Mouse (Mus musculus) hindbrain, embryonic 12.5 days (tissue): ENCODE results near the gene Sox15. TPM values are rescaled to one million over a fixed set of nuclear protein-coding genes. Genes with fewer than 3 reads are reported as not detected.

Source experiments
- ATAC-seq: fragments of 200-750 bp; cut with Nextera tagmentation; 2 replicates; pipeline ENCODE4 v1.8.0; 2017; ENCODE audit warnings: moderate TSS enrichment; ENCODE audit not compliant: low FRiP score
- H3K27ac ChIP-seq: fragments of 300-500 bp; sonication (generic); 2 replicates; pipeline ENCODE4 v1.5.1; 2016; ENCODE audit warnings: mild to moderate bottlenecking
- H3K27me3 ChIP-seq: fragments of 300-500 bp; sonication (generic); 2 replicates; pipeline ENCODE4 v1.6.1; 2016; ENCODE audit warnings: mild to moderate bottlenecking
- H3K36me3 ChIP-seq: fragments of 300-500 bp; sonication (generic); 2 replicates; pipeline ENCODE4 v1.6.1; 2016; ENCODE audit warnings: mild to moderate bottlenecking
- H3K4me1 ChIP-seq: fragments of 300-500 bp; sonication (generic); 2 replicates; pipeline ENCODE4 v1.6.1; 2016
- H3K4me2 ChIP-seq: fragments of 300-500 bp; sonication (generic); replicated peaks from 2 replicates; pipeline ENCODE4 v1.6.1; 2016; ENCODE audit warnings: mild to moderate bottlenecking
- H3K4me3 ChIP-seq: fragments of 300-500 bp; sonication (generic); 2 replicates; pipeline ENCODE4 v1.5.1; 2016; ENCODE audit warnings: mild to moderate bottlenecking
- H3K9ac ChIP-seq: fragments of 300-500 bp; sonication (generic); 2 replicates; pipeline ENCODE4 v1.6.1; 2016; ENCODE audit warnings: mild to moderate bottlenecking, moderate library complexity
- H3K9me3 ChIP-seq: fragments of 300-500 bp; sonication (generic); replicated peaks from 2 replicates; pipeline ENCODE4 v1.6.1; 2016; ENCODE audit warnings: mild to moderate bottlenecking
- whole genome bisulfite sequencing: fragments of 180-500 bp; shearing (Covaris S2); methylation state at CpG from one replicate; pipeline ENCODE4 v1.1.7; 2016; 5-methylcytosine and 5-hydroxymethylcytosine counted together
- polyA plus RNA-seq: library from polyadenylated mRNA; unstranded; fragments of >200 nt; fragmentation: Nextera tagmentation; extraction: Ambion mirVana; gene quantifications from 2 replicates; pipeline ENCODE4 v1.2.1, GENCODE M21; 2016

The Sox15 gene
- polyA plus RNA-seq, 1 experiment from 2014 or later: 0.26 TPM

DNA sequence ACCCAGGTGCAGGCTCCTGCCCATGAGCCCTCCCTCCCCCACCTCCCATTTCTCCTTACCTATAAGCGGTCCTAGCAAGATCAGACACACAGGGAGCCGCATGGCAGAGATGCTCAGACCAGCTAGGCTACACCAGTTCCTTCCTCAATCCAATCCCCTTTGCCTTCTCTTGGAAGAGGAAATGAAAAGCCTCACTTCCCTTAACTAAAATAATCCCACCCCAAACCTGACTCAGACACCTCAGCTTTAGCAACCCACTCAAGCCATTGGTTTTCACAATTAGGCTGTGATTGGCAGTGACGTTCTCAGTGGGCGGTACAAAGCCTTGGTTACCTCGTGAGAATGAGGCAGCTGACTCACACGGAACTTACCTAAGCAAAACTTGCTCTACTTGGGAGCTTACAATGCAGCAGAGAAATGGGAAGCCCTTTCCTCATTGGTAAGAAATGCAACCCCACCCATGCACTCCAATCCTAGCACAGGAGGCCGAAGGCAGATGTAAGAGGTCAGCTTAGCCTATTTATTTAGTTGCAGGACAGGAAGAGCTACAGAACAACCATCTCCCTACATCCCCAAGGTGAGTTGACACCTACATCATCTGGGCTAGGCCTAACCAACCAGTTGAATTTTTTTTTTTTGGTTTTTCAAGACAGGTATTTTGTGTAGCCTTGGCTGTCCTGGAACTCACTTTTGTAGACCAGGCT lies 11.0 kb downstream of the Sox15 start, which contains the start of gene Cd68:
Gene Cd68, minus strand, starts transcription at position 193 of the 704 bp plus-strand sequence.
- H3K9ac ChIP-seq: no peak within 1 kb of the TSS
- no peaks in the 10 kb centered on the region for H3K27me3 ChIP-seq
- no peak for ATAC-seq
- H3K36me3 ChIP-seq: peaks cover 70% of the 10 kb centered on the region
- H3K4me1 ChIP-seq: peaks cover 35% of the 10 kb centered on the region
- no peak within 1 kb of the TSS for H3K4me2 ChIP-seq
- WGBS: 28% methylated on average over 7 of the region's 7 CpGs
- H3K9me3 ChIP-seq: no peaks in the 10 kb centered on the region
- H3K4me3 ChIP-seq: no peak within 1 kb of the TSS
- peak within 1 kb of the TSS; percentile 37; the same call in 1 of the 2 replicates for H3K27ac ChIP-seq

DNA sequence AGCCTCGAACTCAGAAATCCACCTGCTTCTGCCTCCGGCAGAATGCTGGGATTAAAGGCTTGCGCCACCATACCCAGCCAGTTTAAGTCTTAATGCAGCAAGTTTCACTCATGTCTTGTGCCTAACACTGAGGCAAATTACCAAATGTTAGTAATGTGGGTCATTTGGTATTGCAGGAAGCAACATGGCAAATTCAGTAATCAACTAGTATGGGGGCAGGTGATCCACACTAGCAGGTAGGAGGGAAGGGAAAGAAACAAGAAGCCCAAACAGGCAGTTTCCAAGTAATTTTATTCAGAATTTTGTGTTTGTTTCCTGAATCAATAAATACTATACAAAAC lies 11.5 kb downstream of the Sox15 start:
- Histone ChIP-seq H3K4me1 (peaks cover 29% of the 10 kb centered on the region), H3K27ac (no peak overlapping the region), H3K9ac (no peak overlapping the region), H3K9me3 (no peaks in the 10 kb centered on the region), H3K36me3 (peaks cover 70% of the 10 kb centered on the region), H3K4me2 (no peak overlapping the region), H3K4me3 (no peak overlapping the region), H3K27me3 (no peaks in the 10 kb centered on the region)
- no peak for ATAC-seq
- WGBS: 89% methylated on average over 3 of the region's 3 CpGs

DNA sequence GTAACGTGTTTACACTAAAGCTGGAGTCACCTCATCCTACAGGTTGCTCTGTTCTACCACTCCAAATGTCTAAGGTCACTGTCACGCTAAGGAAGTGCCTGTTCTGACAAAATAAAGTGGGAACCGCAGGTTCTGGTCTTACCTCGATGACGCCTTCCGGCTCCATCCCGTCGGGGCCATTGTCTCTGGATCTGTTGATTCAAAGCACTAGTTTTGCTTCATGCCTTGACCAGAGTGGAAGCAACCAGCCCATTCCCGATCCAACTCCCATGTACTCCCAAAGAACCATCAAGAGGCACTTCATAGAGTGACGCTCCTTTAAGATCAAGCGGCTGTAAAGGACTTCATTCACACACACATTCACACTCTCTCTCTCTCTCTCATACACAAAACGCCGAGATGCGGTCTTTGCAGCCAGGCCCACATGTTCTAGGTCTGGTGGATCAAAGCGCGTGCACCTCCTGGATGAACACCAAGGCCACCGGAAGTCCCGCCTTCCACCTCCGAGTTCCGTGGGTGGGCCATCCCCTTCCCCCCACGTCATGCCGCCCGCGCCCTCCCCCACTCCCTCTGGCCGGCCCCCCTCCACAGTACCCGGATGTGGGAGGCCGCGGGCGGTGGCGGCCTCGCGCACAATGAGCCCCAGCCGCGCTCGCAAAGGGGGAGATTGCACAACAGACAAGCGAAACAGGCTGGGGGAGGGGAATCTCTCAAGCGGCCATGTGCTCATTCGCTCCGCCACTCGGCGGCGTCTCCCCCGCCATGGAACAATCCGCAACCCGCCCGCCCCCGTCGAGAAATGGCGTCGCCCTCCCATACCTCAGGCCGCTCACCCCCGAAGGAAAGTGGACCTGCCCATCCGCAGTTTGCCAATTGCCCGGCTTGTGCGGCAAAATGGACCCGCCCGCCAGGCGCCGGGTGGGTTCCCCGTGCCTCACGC lies 15.9 kb downstream of the Sox15 start:
- Histone ChIP-seq H3K4me2 (peak overlapping the region; percentile 97), H3K36me3 (peaks cover 74% of the 10 kb centered on the region), H3K27ac (peak overlapping the region; percentile 96), H3K9ac (peak overlapping the region; percentile 99), H3K4me3 (peak overlapping the region; percentile 89), H3K4me1 (peaks cover 30% of the 10 kb centered on the region), H3K9me3 (no peaks in the 10 kb centered on the region), H3K27me3 (no peaks in the 10 kb centered on the region)
- peak; percentile 64 for ATAC-seq
- 1% methylated on average over 58 of the region's 61 CpGs for WGBS

DNA sequence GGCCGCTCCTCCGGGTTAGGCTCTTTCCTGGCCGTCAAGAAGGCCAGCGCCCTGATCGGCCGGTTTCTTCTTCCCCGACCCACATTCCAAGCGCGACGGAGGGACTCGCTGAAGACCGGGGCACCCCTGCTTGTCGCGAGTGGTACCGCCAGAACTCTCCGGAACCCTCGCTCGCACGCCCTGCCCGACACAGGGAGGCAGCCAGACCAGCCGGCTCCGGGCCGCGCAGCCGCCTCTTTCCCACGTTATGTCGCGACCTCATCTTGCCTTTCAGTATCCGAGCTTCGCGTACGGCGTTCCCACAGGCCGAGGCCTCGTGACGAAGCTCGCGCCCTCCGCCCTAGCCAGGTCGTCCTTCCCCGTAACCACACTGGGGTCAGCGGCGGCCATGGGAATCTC lies 16.6 kb downstream of the Sox15 start:
- Histone ChIP-seq H3K9ac (peak overlapping the region; percentile 99), H3K27ac (peak overlapping the region; percentile 96), H3K4me2 (peak overlapping the region; percentile 97), H3K4me3 (peak overlapping the region; percentile 89), H3K27me3 (no peaks in the 10 kb centered on the region), H3K36me3 (peaks cover 74% of the 10 kb centered on the region), H3K9me3 (no peaks in the 10 kb centered on the region), H3K4me1 (peaks cover 30% of the 10 kb centered on the region)
- WGBS: under 1% methylated on average over 43 of the region's 43 CpGs
- peak; percentile 30; the same call in 1 of the 2 replicates for ATAC-seq

DNA sequence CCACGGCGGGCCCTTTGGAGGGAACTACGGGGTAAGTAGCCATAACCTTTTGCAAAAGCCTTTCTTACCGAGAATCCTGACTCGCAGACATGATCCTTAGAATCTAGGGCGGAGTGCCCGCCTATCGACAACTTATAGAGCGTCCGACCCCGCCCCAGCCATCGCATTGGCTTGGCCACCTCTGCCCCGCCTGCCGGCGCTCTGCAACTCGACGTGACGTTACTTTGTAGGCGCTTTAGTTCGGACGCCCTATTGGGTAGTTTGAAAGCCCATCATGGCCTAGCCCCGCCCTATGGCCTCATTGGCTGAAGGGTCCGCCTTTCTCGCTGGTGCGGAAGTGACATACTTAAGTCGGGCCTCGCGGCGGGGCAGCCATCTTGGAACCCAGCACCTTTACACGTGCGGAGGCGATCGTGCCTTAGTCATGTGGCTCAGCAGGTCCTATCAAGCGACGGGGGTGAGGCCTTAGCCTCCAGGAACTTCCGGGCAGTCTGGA lies 17.1 kb downstream of the Sox15 start, which contains the start of gene Eif4a1:
Gene Eif4a1, minus strand, starts transcription at position 213 of the 496 bp plus-strand sequence.
- H3K9ac ChIP-seq: peak within 1 kb of the TSS; percentile 99
- peak within 1 kb of the TSS; percentile 89 for H3K4me3 ChIP-seq
- no peaks in the 10 kb centered on the region for H3K27me3 ChIP-seq
- H3K36me3 ChIP-seq: peaks cover 75% of the 10 kb centered on the region
- H3K9me3 ChIP-seq: no peaks in the 10 kb centered on the region
- peaks cover 30% of the 10 kb centered on the region for H3K4me1 ChIP-seq
- H3K27ac ChIP-seq: peak within 1 kb of the TSS; percentile 96
- peak; percentile 97 for ATAC-seq
- WGBS: under 1% methylated on average over 36 of the region's 36 CpGs
- H3K4me2 ChIP-seq: peak within 1 kb of the TSS; percentile 97

DNA sequence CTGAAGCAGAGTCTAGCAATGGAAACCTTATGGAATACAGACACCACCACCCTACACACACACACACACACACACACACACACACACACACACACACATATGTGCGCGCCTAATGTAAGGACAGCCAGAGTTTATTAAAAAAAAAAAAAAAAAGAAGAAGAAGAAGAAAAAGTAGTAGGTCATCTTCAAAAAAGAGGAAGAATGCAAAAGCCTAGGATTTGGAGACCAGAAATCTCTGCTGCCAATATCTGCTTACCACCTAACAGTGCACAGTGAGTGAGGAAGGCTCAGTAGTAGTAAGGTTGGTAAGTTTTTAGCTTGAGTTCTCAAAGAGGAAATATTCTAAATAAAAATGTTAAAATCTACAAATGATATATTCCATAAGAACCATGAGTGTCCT lies 24.0 kb downstream of the Sox15 start:
- peaks cover 21% of the 10 kb centered on the region for H3K4me1 ChIP-seq
- H3K27me3 ChIP-seq: no peaks in the 10 kb centered on the region; the same call in 1 of the 2 replicates
- H3K4me2 ChIP-seq: no peak overlapping the region
- H3K36me3 ChIP-seq: peaks cover 56% of the 10 kb centered on the region
- no peak overlapping the region for H3K4me3 ChIP-seq
- H3K27ac ChIP-seq: no peak overlapping the region
- ATAC-seq: no peak
- WGBS: 100% methylated on average over 2 of the region's 2 CpGs
- no peak overlapping the region for H3K9ac ChIP-seq
- no peaks in the 10 kb centered on the region for H3K9me3 ChIP-seq

DNA sequence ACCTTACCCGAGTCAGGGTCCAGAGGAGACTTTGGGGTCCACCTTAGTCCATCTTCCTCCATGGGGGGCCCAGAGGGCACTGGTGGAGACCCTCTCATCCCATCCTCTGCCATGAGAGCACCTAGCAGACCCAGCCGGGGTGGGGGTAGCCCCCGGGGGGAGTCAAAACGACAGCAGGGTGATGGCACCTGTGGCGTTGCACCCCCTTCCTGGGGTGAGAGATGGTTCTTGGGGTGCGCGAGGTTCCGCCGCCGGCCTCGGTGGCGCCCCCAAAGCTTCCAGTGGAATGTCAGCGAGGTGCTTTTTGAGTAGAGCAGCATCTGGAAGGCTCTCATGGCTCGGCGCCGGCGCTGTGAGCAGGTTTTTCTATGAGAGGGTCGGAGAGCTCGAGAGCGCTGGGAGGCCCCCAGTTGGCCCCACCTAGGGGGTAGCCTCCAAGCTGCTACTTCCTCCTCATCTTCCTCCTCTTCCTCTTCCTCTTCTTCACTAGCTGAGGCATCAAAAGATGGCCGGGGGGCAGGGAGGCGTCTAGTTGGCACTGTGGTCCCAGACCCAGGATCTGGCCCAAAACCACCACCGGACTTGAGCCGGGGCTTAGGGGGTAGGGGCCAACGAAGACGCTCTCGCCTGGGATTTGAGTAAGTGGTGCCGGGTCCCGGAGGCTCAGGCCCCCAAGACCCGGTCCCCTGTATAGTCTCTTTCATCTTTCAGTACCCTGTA lies 25.2 kb downstream of the Sox15 start:
- H3K27ac ChIP-seq: no peak overlapping the region
- 92% methylated on average over 29 of the region's 30 CpGs for WGBS
- peaks cover 45% of the 10 kb centered on the region for H3K36me3 ChIP-seq
- peak overlapping the region; percentile 90 for H3K4me2 ChIP-seq
- peak overlapping the region; percentile 15 for H3K9ac ChIP-seq
- H3K9me3 ChIP-seq: no peaks in the 10 kb centered on the region
- H3K4me1 ChIP-seq: peaks cover 21% of the 10 kb centered on the region
- ATAC-seq: no peak
- H3K4me3 ChIP-seq: peak overlapping the region; percentile 55
- peaks cover 4% of the 10 kb centered on the region for H3K27me3 ChIP-seq

DNA sequence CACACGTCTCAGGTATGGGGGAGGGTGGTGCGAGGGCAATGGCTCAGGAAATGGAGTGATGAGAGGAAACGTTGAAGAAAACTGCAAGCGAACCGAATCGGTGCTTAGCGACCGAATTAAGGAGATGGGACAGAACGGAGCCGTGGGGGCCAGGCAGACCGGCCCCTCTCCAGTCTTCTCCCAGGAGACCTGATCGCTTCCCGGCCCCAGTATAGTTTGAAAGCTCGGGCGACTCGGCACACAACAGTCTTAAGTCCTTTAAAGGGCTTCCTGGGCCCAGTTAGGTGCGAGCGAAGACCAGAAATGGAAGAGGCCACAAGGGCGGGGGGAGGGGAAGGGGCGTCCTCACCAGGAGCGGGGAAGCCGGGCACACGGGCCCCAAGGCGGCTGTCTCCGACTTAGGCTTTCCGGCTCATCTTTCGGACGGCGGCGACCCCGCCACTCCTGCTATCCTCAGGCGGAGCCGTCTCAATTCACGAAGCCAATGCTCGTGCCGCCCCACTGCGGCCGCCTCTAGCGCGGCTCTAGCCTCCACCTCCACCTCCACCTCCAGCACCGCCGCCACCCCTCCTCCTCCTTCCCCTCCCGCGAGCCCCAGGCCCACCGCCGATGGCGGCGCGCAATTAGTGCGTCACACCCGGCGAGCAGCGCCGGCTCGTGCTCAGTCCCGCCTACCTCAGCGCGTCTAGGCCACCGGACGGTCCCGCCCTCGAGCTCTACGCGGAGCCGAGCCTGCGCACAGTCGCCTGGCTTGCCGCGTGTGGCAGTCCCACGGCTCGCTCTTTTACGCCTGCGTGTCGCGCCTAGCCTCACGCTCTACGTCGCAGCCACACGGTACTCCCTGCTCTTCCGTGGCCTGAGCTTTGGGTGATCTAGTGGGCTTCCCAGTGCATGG lies 26.4 kb downstream of the Sox15 start, which contains the start of gene Senp3:
Gene Senp3, minus strand, starts transcription at position 771 of the 895 bp plus-strand sequence.
- peaks cover 4% of the 10 kb centered on the region for H3K27me3 ChIP-seq
- under 1% methylated on average over 71 of the region's 80 CpGs for WGBS
- H3K4me3 ChIP-seq: peak within 1 kb of the TSS; percentile 55
- peak within 1 kb of the TSS; percentile 88 for H3K9ac ChIP-seq
- H3K4me1 ChIP-seq: peaks cover 24% of the 10 kb centered on the region
- no peaks in the 10 kb centered on the region for H3K9me3 ChIP-seq
- H3K27ac ChIP-seq: peak within 1 kb of the TSS; percentile 94
- H3K36me3 ChIP-seq: peaks cover 32% of the 10 kb centered on the region
- peak; percentile 95 for ATAC-seq
- peak within 1 kb of the TSS; percentile 90 for H3K4me2 ChIP-seq

DNA sequence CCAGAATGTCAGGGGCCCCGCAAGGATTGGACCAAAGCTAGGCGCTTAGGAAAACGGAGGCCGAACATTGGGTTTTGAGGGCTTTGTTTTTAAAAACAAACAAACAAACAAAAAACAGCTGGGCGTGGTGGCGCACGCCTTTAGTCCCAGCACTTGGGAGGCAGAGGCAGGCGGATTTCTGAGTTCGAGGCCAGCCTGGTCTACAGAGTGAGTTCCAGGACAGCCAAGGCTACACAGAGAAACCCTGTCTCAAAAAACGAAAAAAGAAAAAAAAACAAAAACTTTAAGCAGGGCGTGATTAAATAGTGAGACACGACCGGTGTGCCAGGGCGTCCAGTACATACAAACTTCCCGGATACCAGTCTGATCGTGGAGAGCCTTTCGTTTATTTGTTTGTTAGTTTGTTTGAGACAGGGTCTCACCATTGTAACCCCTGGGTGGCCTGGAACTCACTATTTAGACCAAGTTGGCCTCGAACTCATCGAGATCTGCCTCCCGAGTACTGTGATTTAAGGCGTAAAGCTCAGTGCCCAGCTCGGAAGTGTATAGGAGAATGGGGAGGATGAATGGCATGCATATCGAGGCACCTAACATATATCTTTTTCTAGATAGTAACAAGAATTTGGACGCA lies 27.2 kb downstream of the Sox15 start:
- Histone ChIP-seq H3K27ac (peak overlapping the region; percentile 94), H3K4me3 (peak overlapping the region; percentile 55), H3K36me3 (peaks cover 26% of the 10 kb centered on the region), H3K9me3 (no peaks in the 10 kb centered on the region), H3K27me3 (peaks cover 4% of the 10 kb centered on the region), H3K9ac (peak overlapping the region; percentile 88), H3K4me2 (peak overlapping the region; percentile 90), H3K4me1 (peaks cover 27% of the 10 kb centered on the region)
- ATAC-seq: peak; percentile 23; the same call in 1 of the 2 replicates
- 28% methylated on average over 24 of the region's 24 CpGs for WGBS

DNA sequence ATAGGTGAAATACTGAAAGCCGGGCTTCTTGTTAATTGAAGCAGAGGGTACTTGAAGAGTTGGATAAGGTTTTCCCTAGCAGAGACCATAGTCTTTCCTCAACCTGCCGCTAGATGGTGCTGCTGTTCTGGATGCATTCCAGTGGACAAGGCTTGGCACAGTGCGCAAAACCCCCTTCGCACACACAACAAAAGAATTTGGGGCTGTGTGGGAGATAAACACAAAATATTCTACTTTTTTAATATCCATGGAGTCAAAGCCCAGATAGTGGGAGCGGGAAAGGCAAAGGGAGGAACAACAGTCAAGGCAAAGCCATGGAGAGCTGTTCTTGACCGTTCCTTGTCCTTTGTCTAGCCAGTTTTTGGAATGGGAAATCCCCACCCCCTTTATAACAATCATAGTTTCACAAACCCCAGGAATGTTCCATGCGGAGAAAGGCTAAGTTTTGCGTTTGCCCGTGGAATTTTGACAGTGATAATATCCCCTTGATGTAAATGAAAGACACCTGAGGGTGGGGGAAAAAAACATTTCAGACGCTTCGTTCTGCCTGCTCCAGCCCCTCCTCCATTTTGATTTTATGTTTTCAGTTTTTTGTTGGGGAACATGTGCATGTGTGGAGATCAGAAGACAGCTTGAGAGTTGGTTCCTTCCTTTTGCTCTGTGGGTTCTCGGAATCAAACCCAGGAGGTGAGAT lies 27.9 kb downstream of the Sox15 start:
- peak overlapping the region; percentile 25; the same call in 1 of the 2 replicates for H3K9ac ChIP-seq
- 0 out of 2 replicates have a peak overlapping the region, but pooled peaks have one; percentile 94 for H3K27ac ChIP-seq
- peaks cover 4% of the 10 kb centered on the region for H3K27me3 ChIP-seq
- WGBS: 26% methylated on average over 12 of the region's 12 CpGs
- peak overlapping the region; percentile 55; the same call in 1 of the 2 replicates for H3K4me3 ChIP-seq
- peak overlapping the region; percentile 90 for H3K4me2 ChIP-seq
- H3K36me3 ChIP-seq: peaks cover 19% of the 10 kb centered on the region
- H3K9me3 ChIP-seq: no peaks in the 10 kb centered on the region
- peak; percentile 51 for ATAC-seq
- peaks cover 27% of the 10 kb centered on the region for H3K4me1 ChIP-seq
